Mouse (Mus musculus): ENCODE measurements around the gene Son.

GRCm38 (mm10) chr16:91627831-91628230 lies 19.5 kb upstream of the Son start:
- TF ChIP-seq CTCF (IDR thresholded peaks at IDR 0.05; ENCODE audit: low read depth) (no peak), EP300 (IDR thresholded peaks at IDR 0.05; ENCODE audit: low read depth) (no peak)

Measured in liver, postnatal 0 days (tissue).